Mouse (Mus musculus) thymus, postnatal 0 days (tissue): ENCODE data around the gene Mpp3. TPM values are rescaled to one million over a fixed set of nuclear protein-coding genes. Genes with fewer than 3 reads are reported as not detected.
A peak's percentile ranks its signal among the peaks of the same experiment; 100 is the strongest.

Source experiments
- DNase-seq: peaks from one replicate; pipeline ENCODE4 v3.0.0-alpha.2; 2015; ENCODE audit warnings: low spot score
- polyA plus RNA-seq: library from polyadenylated mRNA; unstranded; fragments of >200 nt; fragmentation: Nextera tagmentation; extraction: Ambion mirVana; gene quantifications from 2 replicates; pipeline ENCODE4 v1.2.1, GENCODE M21; 2015

Mpp3 gene
- polyA plus RNA-seq, 1 experiment from 2014 or later = 0.34 TPM

DNA sequence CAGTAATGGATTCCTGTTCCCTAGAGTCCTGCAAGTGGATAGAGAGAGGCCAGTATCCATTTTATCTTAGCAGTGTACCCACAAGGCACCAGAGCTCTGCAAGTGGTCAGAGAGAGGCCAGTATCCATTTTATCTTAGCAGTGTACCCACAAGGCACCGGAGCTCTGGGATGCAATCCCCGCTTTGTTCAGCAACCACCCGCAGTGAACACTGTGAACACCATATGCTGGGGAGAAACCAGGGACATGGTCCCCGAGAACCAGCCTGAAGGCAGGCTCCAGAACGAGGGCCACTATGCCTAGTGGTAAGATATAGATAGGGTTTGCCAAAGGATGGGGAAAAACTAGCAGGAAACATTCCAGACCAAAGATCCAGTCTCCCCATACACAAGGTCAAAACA is 49.1 kb downstream of the Mpp3 start:
- DNase-seq = no peak

DNA sequence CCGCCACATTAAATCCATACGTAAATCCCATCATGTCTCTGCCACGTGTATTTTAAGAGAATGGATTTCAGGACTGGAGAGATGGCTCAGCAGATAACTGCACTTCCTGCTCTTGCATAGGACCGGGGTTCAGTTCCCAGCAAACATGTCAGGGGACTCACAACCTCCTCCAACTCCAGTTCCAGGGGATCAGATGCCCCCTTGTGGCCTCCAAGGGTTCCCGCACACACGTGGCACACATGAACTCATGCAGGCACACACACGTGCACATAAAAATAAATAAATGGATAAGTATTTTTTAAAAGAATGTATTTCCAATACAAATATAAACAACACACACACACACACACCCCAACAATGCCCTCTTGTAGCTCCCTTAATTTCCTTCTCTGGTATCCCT is 51.3 kb downstream of the Mpp3 start:
- no peak for DNase-seq

DNA sequence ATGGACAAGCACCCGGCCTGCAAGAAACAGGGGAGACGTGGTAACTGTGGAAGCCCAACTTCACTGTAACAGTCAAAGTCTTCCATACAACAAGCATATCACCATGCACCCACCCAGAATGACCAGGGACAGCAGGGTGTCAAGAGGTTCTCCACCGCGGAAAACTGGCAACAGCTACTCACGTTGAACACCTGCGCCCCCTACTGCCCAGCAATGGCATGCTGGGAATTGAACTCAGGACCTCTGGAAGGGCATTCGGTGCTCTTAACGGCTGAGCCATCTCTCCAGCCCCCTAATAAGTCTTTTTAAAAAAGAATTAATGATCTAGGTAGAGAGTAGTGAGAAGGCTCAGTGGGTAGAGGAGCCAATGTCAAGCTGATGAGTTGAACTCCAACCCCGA is 53.3 kb downstream of the Mpp3 start:
- DNase-seq = no peak

DNA sequence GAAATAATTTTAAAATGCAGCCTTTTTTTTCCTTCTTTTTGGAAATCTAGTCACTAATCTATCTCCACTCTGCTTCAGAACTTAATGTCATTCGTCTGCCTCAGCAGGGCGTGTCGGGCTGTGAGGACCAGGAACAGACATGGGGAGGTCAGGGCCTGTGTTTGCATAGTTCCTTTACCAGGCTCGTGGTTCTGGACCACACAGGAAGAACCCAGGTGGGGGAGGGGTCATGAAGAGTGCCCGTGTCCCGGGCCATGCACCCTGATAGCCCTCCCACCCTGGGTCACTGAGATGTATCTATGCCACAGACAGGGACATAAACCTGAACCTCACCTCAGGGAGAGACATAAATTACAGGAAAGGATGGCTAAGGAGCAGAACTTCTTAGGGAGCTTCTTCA is 54.1 kb downstream of the Mpp3 start:
- no peak for DNase-seq

DNA sequence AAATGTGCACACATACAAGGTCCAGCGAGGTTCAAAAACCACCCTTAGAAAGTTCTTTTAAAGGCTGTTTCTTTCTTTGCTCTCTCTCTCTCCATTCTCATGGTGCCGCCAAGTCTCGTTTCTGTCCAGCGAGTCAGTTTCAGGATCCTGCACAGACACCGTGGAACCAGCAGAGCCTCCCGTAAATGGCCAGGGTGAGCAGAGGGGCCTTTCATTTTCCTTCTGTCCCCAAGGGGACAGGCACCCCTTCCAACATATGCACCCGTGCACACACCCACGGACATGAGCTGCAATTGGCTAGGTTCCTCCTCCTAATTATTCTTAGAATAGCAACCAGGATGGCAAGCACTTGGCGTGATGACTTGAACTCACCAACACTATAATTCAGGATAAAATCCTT is 54.8 kb downstream of the Mpp3 start:
- no peak for DNase-seq

DNA sequence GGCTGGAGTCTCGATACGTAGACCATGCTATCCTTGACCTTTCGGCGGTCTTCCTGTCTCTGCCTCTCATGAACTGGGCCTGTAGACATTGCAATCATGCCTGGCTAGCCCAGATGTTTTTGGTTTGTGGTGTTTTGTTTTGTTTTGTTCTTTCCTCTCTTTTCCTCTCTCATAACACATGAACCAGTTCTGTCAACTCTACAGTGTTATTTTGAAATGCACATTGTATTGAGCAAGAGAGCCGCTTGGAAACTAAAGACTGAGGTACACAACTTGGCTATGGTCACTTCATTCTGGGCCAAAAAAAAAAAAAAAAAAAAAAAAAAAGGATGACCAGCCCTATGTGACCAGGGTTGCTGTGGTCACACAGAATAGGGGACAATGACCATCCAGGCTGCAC is 55.6 kb downstream of the Mpp3 start:
- no peak for DNase-seq

DNA sequence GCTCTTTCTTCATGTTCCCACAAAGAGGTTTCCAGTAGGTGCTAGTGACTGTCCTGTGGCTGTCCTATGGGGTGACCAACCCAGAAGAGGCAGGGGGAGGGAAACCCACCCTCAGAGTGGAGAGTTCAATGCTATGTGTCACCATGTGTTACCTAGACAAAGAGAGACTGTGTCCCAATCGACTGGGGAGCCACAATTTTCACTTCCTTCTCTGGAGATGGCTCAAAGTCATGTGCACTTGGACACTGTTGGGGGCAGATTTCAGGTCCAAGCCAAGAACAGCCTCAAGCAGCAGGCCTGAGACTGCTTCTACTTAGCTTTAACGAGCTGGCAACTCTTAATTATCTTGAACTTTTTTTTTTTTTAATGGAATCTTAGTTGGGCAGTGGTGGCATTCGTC is 56.2 kb downstream of the Mpp3 start:
- DNase-seq = no peak

DNA sequence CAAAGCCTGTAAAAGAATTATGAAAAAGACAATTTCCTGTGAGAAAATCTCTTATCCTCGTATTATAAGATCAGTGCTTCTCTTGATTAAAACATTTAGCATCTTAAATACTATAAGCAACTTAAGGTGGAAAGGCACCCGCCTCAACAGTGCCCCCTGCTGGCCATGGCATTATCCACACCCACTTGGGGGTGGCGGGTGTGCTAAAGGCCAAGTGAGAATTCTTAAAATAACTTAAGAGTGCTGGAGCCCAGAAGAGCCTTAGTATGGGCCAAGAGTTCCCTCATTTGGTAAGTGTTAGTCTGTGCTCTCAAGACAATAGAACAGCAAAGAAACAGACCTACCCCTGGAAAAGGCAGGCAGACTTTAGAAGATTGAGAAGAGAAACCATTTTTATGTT is 56.9 kb downstream of the Mpp3 start:
- peak; percentile 42 for DNase-seq

DNA sequence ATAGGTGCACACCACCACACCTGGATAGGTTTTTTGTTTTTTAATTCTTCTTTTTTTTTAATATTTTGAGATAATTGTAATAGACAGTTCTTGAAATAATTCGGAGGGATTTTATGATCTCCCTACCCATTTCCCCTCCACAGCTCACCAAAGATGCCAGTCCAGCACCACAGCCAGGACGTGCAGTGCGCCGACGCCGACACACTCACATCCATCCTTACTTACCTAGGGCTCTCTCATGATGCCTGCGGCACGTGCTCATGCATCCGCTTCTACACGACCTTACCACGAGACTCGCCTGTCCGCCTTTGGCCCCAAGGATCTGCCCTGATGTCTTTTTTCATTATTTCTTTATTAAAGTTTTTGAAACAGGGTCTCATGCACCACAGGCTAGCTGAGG is 58.4 kb downstream of the Mpp3 start:
- DNase-seq = no peak

DNA sequence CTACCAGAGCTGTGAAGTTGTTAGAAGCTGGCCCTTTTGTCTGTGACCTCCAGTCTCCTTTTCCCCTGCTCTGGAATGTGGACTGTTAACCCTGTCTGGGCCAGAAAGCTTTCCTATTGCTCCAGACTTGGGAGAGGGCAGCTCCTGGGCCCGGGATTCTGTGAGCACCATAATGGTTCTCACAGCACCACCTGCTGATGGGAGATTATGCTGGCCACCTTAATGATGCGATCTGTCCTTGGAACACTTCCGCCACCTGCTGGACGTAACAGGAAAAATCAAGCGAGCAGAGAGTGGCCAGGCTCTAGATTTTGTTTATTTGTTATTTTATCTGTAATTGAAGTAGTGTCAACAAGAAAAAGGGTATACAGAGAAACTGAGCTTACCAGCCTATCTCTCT is 59.5 kb downstream of the Mpp3 start:
- DNase-seq = peak; percentile 58

DNA sequence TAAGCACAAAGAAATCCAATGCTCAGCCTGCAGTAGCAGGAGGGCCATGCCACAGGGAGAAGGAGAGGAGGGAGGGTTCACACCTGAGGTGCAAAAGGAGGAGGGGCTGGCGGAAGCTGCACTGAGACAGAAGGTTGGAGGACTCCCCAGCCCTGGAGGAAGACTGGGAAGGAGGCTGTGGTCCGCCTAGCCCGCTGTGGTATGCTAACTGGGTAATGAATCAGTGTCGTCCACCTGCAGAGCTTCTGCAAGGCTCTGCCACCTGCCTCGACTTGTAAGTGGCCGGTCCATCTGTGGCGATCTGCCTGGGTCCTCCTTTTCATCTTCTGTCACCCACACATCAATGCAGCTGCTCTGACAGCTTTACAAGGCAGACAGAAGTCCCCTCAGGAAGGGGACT is 60.0 kb downstream of the Mpp3 start:
- DNase-seq = no peak

DNA sequence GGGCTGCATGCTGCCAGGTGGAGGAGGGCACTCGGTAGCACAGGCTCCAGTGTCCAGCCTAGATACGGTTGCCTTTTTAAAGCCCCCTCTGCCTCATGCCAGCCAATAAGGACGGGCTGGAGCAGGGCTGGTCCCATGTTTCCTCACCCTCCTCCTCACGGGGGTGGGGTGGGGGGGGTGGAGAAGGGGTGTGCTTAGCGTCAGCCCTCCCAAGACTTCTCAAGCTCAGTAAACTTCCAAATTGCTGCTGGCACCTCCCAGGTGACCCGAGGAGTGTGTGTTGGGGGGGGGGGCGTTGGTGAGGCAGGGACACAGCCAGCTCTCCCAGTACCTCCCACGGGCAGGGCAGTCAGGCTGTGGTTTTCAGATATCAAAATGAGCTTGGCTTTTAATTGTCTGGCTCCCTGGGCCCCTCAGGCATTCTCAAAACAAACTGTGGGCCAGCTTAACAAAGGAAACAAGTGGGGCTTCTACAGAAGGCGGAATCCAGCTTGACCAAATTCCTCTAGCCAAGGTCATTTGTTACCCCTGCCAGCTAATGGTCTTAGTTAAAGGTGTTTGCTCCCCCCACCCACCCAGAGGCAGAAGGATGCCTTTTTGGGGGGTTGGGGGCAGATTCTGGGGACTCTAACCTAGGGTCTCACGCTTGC is 61.2 kb downstream of the Mpp3 start, which contains the start of gene Sost:
Sost (minus strand) TSS at position 51 of the 650 bp plus-strand sequence.
- no peak for DNase-seq

DNA sequence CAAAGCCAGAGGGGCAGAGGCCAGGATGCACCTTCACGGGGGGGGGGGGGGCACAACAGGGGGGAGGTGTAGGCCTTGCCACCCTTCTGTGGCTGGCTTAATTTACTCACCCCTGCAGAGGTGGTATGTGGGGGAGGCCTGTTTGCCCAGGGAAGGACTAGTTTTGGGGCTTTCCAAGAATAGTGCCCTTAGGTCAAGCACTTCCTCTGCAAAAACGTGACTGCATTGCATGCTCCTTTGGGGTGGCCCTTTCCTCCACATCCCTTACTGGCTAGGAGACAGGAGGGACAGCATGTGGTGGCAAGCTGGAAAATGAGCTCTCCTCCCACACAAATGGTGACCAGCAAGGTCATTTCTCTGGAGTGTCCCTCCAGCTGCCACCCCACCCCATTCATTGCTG is 62.7 kb downstream of the Mpp3 start:
- DNase-seq = no peak

DNA sequence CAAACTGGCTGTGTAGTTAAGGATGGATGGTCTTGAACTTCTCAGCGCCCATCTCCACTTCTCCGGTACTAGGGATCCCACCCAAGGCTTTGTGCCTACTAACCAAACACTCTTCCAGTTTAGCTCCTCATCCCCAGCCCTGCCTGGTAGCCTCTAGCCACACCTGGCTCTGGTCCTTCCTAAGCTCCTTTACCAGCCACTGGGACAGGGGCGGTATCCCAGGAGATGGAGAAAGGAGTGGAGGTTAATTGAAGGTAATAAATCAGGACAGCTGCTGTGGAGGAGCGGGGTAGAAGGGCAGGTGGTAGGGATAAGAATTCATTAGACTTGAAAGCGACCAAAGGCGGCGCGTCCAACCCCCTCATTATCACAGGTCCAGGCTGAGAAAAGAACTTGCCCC is 63.6 kb downstream of the Mpp3 start:
- DNase-seq = no peak

DNA sequence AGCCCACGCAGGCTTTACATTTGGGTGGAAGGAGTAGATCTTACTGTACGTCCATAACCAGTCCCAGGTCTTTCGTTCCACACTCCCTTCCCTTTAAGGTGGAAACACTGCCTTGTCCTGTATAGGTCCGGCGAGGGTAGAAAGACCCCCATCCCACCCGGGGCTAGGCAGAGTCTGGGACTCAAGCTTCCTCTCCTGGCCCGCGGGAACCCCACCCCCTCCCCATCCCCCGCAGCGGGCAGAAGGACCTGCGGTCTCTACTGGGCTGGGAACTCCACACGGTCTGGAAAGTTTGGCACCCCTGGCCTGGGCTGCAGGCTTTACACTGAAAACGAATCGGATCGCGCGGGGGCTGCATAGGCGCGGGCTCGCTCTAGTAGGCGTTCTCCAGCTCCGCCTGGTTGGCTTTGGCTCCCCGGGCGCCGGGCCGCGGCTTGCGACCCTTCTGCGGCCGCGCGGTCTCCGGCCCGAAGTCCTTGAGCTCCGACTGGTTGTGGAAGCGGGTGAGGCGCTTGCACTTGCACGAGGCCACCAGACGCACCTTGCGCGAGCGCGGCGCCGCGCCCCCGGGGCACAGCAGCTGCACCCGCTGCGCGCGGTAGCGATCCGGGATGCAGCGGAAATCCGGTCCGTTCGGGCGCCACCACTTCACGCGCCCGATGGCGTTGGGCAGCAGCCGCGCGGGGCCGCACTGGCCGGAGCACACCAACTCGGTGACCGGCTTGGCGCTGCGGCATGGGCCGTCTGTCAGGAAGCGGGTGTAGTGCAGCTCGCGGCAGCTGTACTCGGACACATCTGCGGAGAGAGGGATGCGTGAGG is 64.6 kb downstream of the Mpp3 start:
- DNase-seq = peak; percentile 5

DNA sequence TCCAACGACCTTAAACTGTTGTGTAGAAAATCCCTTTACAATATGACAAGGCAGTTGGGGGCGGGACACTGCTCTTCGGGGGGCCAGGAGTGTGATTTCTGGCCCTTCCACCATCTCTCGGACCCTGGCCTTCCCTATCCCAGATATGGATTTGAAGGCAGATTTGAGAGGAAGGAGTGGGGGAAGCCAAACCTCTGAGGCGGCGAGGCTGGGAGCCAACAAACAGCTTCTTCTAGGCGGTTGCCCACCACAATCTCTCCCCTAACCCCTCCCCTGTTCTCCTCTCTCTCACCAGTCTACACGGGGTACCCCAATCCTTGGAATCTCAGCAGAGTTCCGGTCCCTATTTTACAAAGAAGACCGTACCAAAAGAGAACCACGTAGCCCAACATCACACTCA is 65.2 kb downstream of the Mpp3 start:
- DNase-seq = no peak

DNA sequence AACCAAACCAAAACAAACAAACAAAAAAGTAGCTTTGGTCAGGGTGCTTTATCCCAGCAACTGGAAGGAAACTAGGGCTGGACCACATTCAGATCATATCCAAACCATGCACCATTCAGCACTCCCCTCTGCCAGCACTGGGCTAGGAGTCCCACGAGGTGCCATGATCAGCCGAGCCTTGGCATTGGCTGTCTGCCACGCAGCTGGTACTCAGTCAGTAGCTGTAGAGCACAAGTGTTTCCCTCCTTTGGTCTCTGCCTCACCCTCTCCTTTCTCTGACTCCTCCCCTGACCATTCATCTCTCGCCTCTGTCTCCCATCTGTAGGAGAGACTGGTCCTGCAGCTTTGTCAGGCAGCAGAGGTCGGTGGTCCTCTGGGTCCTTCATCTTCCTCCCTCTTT is 70.8 kb downstream of the Mpp3 start:
- DNase-seq = no peak

DNA sequence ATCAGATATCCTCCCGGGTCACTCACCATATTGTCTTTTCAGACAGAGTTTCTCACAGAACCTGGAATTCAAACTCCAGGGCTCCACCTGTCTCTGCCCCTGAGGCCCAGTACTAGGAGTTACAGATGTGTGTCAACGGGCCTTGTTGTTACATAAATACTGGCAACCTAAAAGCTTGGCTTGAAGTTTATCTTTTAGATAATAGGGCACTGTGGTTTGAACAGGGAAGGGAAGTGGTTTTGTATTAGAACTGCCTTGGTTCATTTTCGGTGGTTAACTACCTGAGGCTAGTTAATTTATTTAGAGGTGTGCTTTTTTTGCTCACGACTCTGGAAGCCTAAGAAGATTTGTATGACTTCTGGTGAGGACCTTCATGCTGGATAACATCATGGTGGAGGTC is 74.8 kb downstream of the Mpp3 start:
- DNase-seq = no peak

DNA sequence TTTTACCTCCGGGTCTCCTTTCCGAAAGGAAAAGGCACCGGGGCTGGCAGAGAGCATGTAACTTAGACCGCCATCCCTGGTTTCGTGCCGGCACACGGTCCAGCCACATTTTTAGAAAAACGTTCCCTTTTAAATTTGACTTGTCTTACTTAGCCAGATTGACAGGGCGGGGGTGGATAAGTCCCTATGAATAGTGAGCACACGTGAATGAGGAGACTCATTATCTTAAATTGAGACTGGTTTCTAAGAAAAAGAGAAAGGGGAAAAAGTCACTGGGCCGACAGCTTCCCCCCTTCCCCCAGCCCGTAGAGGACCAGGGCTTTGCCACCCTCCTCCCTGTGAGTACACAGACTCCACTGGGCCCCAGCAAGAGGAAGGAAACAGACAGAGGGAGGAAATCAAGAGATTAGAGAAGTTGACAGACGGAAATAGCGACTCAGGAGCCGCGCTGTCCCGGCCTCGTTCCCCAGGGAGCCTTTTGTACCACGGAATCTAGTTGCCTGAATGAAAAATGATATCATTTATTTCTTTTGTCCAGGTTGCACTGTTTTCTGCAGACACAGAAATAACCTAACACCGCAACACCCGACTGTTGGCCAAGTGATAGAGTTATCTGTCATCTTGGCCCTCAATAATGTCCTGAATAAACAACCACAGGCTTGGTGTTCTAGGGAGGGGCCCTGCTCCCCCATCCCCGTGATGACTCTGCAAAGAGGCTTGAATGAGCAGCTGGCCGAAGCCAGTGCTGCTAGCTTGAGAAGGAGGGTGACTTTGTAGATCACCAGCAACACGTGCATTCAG is 75.5 kb downstream of the Mpp3 start:
- DNase-seq = no peak

DNA sequence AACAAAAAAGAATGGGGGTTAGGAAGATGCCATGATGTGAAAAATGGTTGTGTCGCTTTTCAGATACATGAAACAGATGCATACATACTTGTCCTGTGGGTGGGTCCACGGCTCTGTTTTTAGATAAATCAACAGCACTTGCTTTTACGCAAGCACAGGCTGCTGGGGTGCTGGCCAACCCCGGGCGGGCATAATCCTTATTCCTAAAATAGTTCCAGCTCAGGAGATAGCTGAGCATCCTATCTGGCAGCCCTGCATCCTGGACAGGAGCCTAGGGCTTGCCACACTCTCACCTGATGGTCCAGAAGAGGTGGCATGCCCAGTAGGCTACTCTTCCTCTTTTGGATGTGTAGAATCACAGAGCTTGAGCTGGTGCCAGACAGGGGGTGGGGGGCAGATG is 78.2 kb downstream of the Mpp3 start:
- DNase-seq = no peak
